Mouse (Mus musculus): ENCODE results near the gene C1rl. TPM values are rescaled to one million over a fixed set of nuclear protein-coding genes. Genes with fewer than 3 reads are reported as not detected.
"Not testable (repeated sequence)": the region's sequence is repeated elsewhere in the genome, so short reads cannot be mapped to it uniquely, and the experiment has no call there.

Gene C1rl
- total RNA-seq, 1 experiment from 2014 or later = 0.19 TPM

DNA sequence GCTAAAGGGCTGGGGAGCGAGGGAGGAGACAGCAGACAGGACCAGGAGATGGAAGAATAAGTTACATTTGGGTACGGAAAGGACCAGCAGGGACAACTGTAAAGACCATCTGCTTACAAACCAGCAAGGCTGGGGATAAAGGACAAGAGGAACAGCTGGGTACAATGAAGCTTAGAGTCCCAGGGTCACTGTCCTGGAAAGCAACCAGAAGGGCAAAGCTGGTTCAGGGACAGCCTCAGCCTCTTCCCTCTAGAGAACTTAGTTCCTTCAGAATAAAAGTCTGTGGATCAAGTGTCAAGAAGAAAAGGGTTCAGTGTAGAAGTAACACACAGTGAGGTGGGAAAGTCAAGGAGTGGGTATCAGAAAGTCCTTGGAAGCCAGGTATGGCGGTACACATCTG lies 21.8 kb upstream of the C1rl start:
- no peak for ATAC-seq (replicated peaks; ENCODE audit: insufficient number of reproducible peaks, low FRiP score, low TSS enrichment, poor library complexity, severe bottlenecking)

DNA sequence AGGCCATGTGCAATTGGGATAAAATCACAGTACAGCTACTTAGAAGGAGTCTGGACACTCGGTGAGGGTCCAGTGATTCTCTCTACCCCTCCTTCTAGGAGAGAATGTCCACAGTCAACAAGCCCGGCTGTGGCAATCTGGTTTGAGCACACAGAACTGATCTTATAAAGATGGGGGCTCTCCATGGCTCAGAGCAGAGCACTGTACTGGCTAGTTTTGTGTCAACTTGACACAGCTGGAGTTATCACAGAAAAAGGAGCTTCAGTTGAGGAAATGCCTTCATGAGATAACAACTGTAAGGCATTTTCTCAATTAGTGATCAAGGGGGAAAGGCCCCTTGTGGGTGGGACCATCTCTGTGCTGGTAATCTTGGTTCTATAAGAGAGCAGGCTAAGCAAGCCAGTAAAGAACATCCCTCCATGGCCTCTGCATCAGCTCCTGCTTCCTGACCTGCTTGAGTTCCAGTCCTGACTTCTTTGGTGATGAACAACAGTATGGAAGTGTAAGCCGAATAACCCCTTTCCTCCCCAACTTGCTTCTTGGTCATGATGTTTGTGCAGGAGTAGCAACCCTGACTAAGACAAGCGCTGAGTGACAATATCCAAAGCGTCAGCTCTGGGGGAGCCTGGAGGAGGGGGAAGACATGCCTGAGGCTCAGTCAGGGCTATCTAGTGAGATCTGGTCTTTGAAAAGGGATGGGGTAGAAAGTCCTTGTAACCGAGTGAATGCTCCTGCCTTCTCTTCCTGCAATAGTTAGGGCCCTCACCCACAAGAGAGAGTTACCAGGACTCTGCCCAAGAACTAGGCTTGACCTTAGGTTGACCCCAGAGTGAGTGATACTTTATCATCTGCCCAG lies 20.9 kb upstream of the C1rl start:
- not testable (repeated sequence) for ATAC-seq (replicated peaks; ENCODE audit: insufficient number of reproducible peaks, low FRiP score, low TSS enrichment, poor library complexity, severe bottlenecking)

DNA sequence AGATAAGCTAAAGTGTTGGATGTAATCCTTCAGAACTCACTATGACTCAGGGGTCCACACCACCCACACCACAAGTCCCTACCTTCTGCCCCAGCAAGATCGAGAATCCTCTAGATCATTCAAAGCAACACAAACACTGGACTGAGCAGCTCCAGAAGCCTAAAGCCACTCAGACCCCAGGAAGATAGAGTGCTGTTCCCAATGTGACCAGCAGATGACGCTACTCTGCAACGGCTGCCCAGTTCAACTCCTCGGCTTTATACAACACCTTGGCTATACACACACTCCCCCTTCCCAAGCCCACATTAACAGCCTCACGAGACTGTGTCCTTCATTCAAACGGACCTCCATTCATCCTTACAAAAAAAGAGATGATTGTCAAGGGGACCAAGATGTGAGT lies 20.1 kb upstream of the C1rl start:
- 0 out of 2 replicates have a peak, but pooled peaks have one; percentile 47 for ATAC-seq (replicated peaks; ENCODE audit: insufficient number of reproducible peaks, low FRiP score, low TSS enrichment, poor library complexity, severe bottlenecking)

DNA sequence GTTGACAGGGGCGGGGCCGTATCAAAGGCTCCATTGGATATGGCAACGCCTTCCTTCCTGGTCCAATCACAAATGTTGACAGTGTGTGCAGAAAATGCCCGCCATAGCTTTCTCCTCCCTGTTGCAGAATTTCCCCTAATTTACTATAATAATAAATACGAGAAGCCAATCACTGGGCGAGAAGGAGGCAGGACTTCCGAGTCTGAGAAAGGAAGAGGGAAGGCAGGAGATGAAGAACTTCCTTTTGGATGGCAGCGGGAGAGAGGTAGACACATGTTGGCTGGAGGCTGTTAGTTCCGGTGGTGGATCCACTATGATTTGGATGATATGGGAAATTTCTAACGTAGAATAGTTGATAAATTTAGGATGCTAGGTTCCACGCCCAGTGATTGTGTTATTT lies 18.3 kb upstream of the C1rl start:
- no peak for ATAC-seq (replicated peaks; ENCODE audit: insufficient number of reproducible peaks, low FRiP score, low TSS enrichment, poor library complexity, severe bottlenecking)

DNA sequence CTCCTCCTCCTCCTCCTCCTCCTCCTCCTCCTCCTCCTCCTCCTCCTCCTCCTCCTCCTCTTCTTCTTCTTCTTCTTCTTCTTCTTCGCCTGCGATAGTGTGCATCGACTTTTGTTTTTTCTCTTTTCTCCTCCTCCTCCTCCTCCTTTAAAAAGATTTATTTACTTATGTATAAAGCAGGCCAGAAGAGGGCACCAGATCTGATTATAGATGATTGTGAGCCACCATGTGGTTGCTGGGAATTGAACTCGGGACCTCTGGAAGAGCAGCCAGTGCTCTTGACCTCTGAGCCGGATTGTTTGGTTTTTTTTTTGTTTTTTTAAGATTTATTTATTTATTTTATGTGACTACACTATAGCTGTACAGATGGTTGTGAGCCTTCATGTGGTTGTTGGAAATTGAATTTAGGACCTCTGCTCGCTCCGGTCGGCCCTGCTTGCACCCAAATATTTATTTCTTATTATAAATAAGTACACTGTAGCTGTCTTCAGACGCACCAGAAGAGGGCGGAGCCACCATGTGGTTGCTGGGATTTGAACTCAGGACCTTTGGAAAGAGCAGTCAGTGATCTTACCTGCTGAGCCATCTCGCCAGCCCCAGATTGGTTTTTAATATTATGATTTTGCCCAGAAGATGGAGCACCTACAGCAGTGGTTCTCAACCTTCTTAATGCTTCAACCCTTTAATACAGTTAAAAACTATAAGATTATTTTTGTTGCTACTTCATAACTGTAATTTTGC lies 17.4 kb upstream of the C1rl start:
- ATAC-seq (replicated peaks; ENCODE audit: insufficient number of reproducible peaks, low FRiP score, low TSS enrichment, poor library complexity, severe bottlenecking) = not testable (repeated sequence)

DNA sequence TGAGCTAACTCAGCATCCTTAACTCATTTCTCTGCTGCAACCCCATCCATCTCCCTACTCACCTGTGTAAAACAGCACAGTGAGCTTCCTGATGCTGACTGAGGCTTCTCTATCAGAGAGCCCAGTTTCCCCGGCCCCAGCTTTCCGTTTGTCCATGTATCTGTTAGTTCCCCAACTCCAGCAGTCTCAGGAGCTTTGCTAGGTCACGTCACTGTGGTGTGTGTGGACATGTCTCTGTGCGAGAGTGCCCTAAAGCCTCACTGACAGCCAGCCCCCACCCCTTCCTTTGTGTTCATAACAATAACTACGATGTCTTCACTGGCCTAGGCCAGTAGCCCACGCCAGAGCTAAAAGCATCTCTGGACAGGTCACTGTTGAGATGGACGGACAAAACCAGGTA lies 16.7 kb upstream of the C1rl start:
- ATAC-seq (replicated peaks; ENCODE audit: insufficient number of reproducible peaks, low FRiP score, low TSS enrichment, poor library complexity, severe bottlenecking) = no peak

DNA sequence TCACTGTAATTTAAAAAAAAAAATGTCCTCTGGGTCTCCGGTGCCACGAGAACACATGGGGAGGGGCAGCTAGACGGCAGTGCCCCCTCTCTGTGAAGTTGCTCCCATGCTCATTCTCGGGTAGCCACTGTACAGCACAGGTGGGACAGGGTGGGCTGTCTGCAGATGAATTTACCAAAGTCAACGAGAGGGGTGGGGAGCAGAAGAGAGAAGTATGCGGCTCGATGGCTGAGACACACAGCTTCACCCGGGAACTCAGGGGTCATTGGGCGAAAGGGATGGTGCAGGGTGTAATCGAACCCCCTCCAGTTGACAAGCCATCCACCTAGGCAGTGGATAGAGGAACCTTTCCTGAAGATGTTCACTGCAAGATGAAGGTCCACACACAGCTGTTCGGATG lies 16.1 kb upstream of the C1rl start:
- no peak for ATAC-seq (replicated peaks; ENCODE audit: insufficient number of reproducible peaks, low FRiP score, low TSS enrichment, poor library complexity, severe bottlenecking)

DNA sequence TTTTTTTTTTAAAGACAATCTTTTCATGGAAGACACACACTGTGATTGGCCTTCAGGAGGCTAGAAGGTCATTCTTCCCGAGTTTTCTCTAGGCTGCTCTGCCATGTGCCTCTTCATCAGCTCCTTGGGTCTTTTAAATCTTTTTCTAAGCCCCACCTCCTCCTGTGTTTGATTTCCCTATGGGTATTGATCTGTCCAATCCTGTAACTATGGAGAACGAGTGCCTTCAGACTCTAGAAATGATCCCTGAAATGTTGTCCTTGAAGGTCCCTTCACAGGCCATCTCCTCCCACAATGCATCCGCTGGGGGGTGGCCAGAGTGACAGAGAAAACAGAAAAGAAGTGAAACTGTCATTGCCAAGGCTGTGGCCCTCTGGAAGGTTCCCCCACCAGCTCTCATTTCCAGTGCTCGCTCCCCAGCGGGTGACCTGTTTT lies 15.7 kb upstream of the C1rl start:
- no peak for ATAC-seq (replicated peaks; ENCODE audit: insufficient number of reproducible peaks, low FRiP score, low TSS enrichment, poor library complexity, severe bottlenecking)

DNA sequence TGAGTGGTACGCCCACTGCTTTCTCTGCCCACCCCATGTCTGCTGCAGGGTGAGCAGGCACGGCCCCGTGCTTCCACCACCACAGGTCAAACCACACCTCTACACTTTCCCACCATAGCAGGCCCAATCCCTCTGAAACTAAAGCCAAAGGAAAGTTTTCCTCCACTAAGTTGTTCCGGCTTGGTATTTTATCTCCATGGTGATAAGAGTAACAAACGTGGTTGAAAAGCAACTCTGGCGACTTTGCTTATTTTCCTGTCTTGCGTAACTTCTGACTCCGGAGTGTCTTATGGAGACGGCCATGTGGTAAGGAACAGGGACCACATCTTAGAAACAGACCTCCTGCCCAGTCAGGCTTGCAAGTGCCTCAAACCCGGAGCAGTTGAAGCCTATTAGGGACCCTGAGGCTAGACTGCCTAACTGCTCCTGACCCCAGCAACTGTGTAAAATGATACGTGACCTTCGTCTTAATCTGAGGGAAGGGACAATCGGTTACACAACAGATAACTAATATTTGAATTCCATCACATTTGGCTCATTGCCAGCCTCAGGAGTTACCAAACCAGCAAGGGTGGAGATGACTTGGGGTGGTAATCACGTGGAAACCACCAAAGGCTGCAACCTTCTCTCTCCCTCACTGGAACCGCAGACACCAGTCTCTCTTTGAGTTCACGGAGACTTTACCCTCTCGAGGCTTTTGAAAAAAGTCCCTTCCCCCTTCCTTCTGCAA lies 14.8 kb upstream of the C1rl start:
- peak; percentile 25; the same call in 1 of the 2 replicates for ATAC-seq (replicated peaks; ENCODE audit: insufficient number of reproducible peaks, low FRiP score, low TSS enrichment, poor library complexity, severe bottlenecking)

DNA sequence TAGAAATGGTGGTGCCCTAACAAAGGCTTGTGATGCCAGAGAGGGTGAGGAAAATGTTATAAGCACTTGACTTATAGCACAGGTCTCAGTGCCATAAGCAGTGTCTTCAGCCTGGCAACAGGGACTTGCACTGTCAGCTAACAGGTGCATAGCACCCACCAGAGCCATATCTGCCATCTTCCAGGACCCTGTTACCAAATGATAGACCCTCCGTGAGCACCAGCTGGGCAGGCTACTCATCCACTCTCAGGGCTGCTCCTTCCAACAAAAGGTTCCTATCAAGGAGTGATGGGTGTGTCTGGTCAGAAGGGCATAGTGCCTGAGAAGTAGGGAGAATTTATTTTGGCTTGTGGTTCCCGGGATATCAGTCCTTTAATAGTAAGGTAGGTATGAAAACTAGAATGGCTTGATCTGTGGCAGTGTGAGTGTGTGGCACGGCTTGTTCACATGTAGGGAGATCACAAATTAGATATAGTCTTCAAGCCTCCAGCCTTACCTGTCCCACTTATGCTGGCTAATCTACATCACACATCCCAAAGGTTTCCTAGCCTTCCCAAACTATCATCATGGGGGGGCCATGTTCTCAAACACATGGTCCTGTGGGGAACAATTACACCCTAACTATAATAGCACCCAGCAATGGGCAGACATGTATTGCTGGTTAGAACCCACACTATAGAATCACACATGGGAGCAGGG lies 13.9 kb upstream of the C1rl start:
- no peak for ATAC-seq (replicated peaks; ENCODE audit: insufficient number of reproducible peaks, low FRiP score, low TSS enrichment, poor library complexity, severe bottlenecking)

DNA sequence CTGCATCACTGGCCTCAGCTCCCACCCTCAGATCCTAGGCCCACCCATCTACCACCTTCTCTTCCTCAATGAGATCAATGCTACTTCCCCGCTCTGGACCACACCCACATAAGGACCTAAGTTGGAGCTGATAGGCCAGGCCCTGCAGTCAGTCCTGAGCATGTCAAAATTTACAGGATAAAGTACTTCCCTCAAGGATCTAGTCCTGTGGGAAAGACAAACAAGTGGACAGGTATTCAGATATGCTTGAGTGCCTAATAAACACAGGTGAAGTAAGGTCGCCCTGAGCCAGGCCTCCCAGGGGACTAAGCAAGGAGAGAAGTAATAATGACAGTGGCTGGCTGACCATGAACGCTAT lies 13.4 kb upstream of the C1rl start:
- ATAC-seq (replicated peaks; ENCODE audit: insufficient number of reproducible peaks, low FRiP score, low TSS enrichment, poor library complexity, severe bottlenecking) = no peak

DNA sequence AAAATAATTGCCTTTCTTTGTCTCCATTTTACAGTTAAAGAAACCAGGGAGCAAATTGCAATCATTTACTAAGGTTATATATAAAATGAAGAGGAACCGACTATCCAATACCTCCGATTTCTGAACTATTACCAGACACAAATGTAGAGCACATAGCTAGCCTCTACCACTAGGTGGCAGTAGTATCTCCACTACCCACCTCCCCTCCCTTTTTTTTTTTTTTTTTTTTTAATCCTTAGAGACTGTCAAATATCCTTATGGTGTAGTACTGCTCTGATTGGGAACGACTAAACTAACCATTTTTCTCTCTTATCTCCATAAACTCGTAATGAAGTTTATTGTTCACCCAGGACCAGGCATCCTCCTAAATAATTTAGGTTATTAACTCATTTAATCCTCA lies 12.6 kb upstream of the C1rl start:
- ATAC-seq (replicated peaks; ENCODE audit: insufficient number of reproducible peaks, low FRiP score, low TSS enrichment, poor library complexity, severe bottlenecking) = no peak

DNA sequence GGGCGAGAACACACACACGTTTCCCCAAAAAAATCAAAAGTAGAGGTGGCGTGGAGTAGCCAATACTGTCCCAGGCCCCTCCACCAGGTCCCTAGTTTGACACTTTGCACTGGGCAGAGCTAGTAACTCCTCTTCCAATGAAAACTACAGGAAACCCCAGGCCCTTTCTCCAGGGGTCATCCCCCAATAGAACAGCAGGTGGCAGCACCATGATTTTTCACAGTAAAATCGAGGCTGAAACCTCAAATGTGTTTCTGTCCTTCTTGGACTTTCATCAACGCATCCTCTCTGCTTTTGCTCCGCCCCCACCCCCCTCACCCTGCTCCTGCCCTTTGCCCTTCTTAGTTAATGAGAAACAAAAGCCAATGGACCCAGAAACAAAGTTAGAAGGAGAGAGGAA lies 11.3 kb upstream of the C1rl start:
- 0 out of 2 replicates have a peak, but pooled peaks have one; percentile 16 for ATAC-seq (replicated peaks; ENCODE audit: insufficient number of reproducible peaks, low FRiP score, low TSS enrichment, poor library complexity, severe bottlenecking)

DNA sequence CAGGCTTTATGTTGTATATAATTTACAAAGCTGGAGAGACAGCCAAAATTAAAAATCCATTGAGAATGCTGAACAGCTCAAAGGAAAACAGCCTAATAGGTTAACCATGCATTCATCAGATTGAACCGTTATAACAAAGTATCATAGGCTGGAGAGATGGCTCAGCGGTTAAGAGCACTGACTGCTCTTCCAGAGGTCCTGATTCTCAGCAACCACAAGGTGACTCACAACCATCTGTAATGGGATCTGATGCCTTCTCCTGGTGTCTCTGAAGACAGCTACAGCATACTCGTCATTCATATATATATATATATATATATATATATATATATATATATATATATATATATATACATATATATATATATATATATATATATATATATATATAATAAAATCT lies 9.1 kb upstream of the C1rl start:
- ATAC-seq (replicated peaks; ENCODE audit: insufficient number of reproducible peaks, low FRiP score, low TSS enrichment, poor library complexity, severe bottlenecking) = not testable (repeated sequence)

DNA sequence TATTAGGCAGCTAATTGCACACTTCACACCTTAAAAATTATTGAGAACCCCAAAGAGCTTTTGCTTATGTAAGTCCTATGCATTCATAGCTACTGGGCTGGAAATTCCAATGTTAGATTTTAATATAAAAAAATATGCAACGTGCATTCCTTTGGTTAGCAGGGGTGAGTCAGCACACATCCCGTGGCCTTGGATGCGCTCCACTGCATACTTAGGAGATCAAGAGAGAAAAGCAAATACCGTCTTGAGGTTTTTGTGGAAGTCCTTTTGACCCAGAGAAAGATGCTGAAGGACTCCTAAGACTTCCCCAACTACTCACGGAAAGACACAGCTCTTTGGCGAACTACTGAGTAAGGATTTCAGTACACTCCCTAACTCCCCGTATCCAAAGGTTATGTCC lies 8.1 kb upstream of the C1rl start:
- no peak for ATAC-seq (replicated peaks; ENCODE audit: insufficient number of reproducible peaks, low FRiP score, low TSS enrichment, poor library complexity, severe bottlenecking)

DNA sequence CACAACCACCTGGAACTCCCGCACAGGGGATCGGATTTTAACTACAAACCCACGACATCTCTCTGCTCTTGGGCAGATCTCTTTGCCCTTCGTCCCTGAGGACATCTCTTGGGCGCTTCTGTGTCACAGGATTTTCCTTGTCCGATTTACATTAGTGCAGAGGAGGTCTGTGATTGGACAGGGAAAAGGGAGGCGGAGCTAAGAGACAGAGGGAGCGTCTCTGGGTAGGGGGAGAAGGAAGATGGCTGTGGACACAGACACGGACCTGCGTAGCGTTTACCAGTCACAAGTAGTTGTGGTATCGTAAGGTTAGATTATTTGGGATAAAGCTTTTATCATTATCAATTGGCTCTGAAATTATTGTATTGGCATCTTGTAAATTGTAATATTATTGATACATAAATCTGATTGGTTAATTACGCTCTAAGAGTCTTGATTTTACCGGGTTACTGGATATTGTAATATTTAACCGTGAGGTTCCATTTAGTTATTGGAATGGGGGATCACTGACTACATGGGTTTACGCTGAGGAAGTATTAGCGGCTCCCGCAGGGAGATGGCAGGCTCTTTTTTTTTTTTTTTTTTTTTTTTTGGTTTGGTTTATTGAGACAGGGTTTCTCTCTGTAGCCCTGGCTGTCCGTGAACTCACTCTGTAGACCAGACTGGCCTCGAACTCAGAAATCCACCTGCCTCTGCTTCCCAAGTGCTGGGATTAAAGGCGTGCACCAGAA lies 7.3 kb upstream of the C1rl start:
- no peak for ATAC-seq (replicated peaks; ENCODE audit: insufficient number of reproducible peaks, low FRiP score, low TSS enrichment, poor library complexity, severe bottlenecking)

DNA sequence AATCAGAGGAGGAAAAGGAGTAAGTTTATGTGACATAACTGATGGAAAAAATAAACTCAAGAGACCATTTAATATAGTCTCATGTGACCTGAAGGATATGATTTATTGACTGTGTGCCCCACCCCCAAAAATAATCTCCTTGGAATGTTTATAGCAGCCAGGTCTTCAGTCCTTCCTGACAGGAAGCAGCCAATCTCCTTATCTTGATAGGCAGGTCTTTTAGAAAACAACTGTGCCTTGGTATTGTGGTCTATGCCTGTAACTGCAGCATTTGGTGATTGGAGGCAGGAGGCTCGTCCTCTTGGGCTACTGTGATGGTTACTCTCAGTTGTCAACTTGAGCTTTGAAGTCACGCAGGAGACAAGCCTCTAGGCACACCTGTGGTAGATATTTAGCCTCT lies 5.4 kb upstream of the C1rl start:
- ATAC-seq (replicated peaks; ENCODE audit: insufficient number of reproducible peaks, low FRiP score, low TSS enrichment, poor library complexity, severe bottlenecking) = no peak

DNA sequence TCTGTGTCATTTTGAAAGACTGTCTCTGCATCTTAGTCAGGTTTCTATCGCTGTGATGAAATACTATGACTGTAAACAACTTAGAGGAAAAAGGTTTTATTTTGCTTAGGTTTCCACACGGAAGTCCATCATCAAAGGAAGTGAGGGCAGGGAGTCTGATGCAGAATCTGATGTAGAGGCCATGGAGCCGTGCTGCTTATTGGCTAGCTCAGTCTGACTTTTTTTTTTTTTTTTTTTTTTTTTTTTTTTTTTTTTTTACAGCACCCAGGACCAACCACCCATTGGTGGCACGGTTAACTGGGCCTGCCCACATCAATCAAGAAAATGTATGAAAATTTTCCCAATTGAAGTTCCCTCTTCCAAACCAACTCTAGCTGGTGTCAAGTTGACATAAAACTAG lies 4.0 kb upstream of the C1rl start:
- no peak for ATAC-seq (replicated peaks; ENCODE audit: insufficient number of reproducible peaks, low FRiP score, low TSS enrichment, poor library complexity, severe bottlenecking)
